Mouse (Mus musculus): ENCODE data around the gene Plekhj1.

DNA sequence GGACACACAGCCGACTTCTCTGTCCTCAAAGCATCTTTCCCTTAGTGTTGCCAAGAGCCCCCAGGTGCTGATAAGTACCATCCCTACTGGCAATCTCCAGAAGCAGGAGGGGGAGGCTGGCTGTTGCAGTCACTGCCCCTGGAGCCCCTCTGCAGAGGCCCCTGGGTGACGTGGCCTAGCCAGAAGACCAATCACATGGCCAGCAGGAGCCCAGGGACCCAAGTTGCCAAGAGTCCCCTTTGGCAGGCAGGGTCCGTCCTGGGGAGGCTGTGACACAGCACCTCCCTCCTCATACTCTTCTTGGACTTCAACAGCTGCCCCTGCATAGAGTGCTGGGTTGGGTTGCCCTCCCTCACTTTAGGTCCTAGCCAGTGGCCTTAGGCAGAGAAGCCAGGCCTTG, 4.6 kb upstream of the Plekhj1 start:
- TF ChIP-seq CTCF (IDR thresholded peaks at IDR 0.05; ENCODE audit: low read depth, low read length) (no peak), POLR2A (IDR thresholded peaks at IDR 0.05; ENCODE audit: extremely low read depth, insufficient read depth, low read length) (no peak)
